Mouse (Mus musculus): Measurements from ENCODE around the gene Amhr2.

DNA sequence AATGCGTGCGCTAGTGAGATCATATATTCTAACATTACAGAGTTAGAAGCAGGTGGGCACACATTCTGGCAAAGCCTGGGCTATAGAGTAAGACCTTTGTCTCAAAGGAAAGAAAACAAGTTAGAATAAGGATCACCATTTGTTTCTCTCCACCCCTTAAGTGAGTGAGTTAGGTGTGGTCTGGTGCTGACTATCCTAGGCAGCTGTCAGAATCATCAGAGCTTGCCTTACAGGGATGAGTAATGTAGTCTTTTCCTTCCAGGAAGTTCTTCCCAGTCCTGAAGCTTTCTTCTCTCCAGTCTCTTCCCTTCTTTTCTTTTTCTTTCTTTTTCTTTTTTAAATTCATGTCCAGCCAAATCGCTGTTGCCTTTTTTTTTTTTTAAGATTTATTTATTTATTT is 43.0 kb upstream of the Amhr2 start:
- TF ChIP-seq POLR2A (IDR thresholded peaks at IDR 0.05; ENCODE audit: borderline replicate concordance, low read depth, low read length) (no peak), CTCF (IDR thresholded peaks at IDR 0.05; ENCODE audit: low read depth, low read length) (no peak)
